Mouse (Mus musculus) testis, adult 2 months (tissue): ENCODE results near the gene Rfc2. TPM values are rescaled to one million over a fixed set of nuclear protein-coding genes. Genes with fewer than 3 reads are reported as not detected.

Source experiments
- H3K27ac ChIP-seq: fragments of 200-500 bp; 2 replicates; pipeline ENCODE4 v1.5.1; 2012; ENCODE audit warnings: low read depth, low read length; ENCODE audit not compliant: control insufficient read depth, insufficient read depth
- H3K27me3 ChIP-seq: fragments of 200-500 bp; 2 replicates; pipeline ENCODE4 v1.6.1; 2012; ENCODE audit warnings: mild to moderate bottlenecking, low read length, moderate library complexity; ENCODE audit not compliant: control insufficient read depth, insufficient read depth
- H3K36me3 ChIP-seq: fragments of 200-500 bp; 2 replicates; pipeline ENCODE4 v1.6.1; 2012; ENCODE audit warnings: mild to moderate bottlenecking, low read length; ENCODE audit not compliant: control insufficient read depth, insufficient read depth
- H3K4me1 ChIP-seq: fragments of 200-500 bp; 2 replicates; pipeline ENCODE4 v1.6.1; 2012; ENCODE audit warnings: low read length; ENCODE audit not compliant: control insufficient read depth, insufficient read depth
- H3K4me3 ChIP-seq: fragments of 200-500 bp; 2 replicates; pipeline ENCODE4 v1.5.1; 2012; ENCODE audit warnings: low read depth, mild to moderate bottlenecking, low read length, moderate library complexity, mixed read lengths; ENCODE audit not compliant: control insufficient read depth
- CTCF ChIP-seq: fragments of 200-500 bp; IDR thresholded peaks from 2 replicates; pipeline ENCODE4 v1.5.1; 2012; ENCODE audit warnings: low read depth, mild to moderate bottlenecking, inconsistent platforms, low read length, moderate library complexity; ENCODE audit not compliant: control insufficient read depth, insufficient read depth, insufficient replicate concordance
- POLR2A ChIP-seq: fragments of 200-500 bp; IDR thresholded peaks from 2 replicates; pipeline ENCODE4 v1.6.1; 2012; ENCODE audit warnings: low read depth, mild to moderate bottlenecking, inconsistent platforms, low read length, moderate library complexity; ENCODE audit not compliant: control insufficient read depth
- polyA plus RNA-seq: library from polyadenylated mRNA; depleted of rRNA; stranded (reverse); fragments of >200 nt; gene quantifications from 2 replicates; pipeline ENCODE4 v1.2.3, GENCODE M21; 2012

Gene Rfc2
- polyA plus RNA-seq, 1 experiment = 310 TPM

DNA sequence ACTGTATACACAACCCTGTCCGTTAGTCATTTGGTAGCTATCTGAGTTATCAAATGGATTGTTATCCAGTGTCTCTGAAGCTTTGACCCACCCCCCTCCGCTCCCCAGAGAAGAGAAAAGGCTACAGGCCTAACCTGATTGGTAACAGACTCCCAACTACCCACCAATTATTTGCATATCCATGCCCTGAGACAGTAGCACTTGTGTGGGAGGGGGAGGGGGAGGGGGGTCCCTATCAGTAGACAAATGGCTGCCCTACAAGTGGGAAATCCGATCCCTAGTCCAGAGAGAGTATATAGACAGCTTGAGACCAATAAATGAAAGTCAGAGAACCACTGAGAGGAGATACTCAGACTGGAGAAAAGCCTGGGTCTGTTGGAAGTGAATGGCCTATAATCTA lies 13.1 kb upstream of the Rfc2 start:
- no peaks in the 10 kb centered on the region for H3K27me3 ChIP-seq
- no peak overlapping the region for H3K4me3 ChIP-seq
- peaks cover 7% of the 10 kb centered on the region for H3K4me1 ChIP-seq
- TF ChIP-seq CTCF (no peak), POLR2A (no peak)
- no peaks in the 10 kb centered on the region for H3K36me3 ChIP-seq
- H3K27ac ChIP-seq = no peak overlapping the region

DNA sequence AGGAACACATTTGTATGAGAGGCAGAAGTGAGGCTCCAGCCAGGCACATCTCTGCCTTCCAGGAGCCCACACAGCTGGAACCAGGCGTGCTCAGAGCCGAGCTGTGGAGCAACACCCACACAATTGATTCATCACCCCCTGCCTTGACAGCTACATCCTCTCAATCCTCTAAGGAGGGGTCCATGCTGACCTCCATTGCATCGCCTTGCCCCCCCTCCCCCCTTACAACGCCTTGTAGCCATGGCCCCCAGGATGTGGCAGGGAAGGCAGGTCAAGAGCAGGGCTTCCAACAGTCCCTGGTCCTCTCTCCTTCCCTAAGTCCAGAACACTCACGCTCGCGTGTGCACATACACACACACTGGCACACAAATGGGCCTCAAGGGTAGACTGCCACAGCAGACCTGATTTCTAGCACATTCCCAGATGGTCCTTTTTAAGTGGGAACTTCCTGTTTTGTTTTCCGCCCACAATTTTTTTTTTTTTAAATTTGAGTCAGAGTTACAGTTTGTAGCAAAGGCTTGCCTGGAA lies 12.1 kb upstream of the Rfc2 start:
- H3K27me3 ChIP-seq = no peaks in the 10 kb centered on the region
- H3K4me3 ChIP-seq = no peak overlapping the region
- TF ChIP-seq POLR2A (no peak), CTCF (no peak)
- peaks cover 7% of the 10 kb centered on the region for H3K4me1 ChIP-seq
- H3K27ac ChIP-seq = no peak overlapping the region
- H3K36me3 ChIP-seq = no peaks in the 10 kb centered on the region

DNA sequence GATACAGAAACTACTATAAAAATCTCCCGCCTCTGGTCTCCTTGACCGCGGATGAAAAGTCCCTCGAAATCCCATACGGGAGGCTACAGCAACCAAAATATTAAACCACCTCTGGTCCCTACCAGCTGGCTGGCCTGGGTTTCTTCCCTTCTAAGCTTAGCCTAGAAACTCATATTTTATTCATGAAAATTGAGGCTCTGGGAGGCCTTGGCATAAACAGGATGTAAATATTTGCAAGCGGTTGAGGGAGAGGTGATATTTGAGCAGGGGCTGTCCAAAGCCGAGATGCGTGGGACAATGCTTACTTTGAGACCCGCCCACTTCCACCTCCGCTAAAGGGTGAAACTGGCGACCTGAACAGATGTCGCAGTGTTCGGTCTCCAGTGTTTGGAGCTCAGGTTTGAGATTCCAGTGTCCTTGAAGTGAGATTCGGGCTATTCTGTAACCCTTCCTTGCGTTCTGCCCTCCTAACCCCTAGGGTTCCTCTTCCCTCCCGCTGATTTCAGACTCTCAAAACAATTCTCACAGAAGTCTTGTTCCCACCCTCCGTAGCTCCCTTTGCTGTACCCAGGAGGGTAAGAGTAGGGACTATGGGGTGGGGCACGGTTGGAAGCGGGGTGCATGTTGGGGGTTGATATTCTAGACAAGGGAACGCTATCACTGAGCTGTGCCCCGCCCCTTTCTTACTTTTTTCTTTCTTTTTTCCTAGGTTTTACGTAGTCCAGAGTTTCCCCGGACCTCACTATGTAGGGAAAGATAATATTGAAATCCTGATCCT lies 9.2 kb upstream of the Rfc2 start:
- Histone ChIP-seq H3K36me3 (no peaks in the 10 kb centered on the region), H3K27me3 (no peaks in the 10 kb centered on the region), H3K4me1 (peaks cover 7% of the 10 kb centered on the region), H3K27ac (peak overlapping the region; percentile 56; the same call in 1 of the 2 replicates), H3K4me3 (peak overlapping the region; percentile 79)
- no peak for TF ChIP-seq POLR2A

GRCm38 (mm10) chr5:134572508-134573214 lies 8.5 kb upstream of the Rfc2 start:
- Histone ChIP-seq H3K36me3 (no peaks in the 10 kb centered on the region), H3K27ac (no peak overlapping the region), H3K27me3 (no peaks in the 10 kb centered on the region), H3K4me3 (no peak overlapping the region), H3K4me1 (peaks cover 7% of the 10 kb centered on the region)
- no peak for TF ChIP-seq POLR2A
- TF ChIP-seq CTCF = no peak

DNA sequence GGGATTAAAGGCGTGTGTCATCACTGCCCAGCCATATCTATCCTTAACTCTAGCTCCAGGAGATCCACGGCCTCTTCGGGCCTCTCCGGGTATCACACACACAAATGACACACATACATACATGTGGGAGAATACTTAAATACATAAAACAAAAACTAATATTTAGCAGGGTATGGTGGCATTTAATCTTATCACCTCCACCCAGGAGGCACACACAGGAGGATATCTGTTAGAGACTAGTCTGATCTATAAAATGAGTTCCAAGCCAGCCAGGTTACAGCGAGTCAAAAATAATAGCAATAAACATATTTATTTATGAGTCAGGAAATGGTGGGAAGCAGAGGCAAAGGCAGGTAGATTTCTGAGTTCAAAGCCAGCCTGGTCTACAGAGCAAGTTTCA lies 5.3 kb upstream of the Rfc2 start:
- TF ChIP-seq CTCF (no peak), POLR2A (no peak)
- no peaks in the 10 kb centered on the region for H3K36me3 ChIP-seq
- peaks cover 7% of the 10 kb centered on the region for H3K4me1 ChIP-seq
- no peak overlapping the region for H3K4me3 ChIP-seq
- H3K27me3 ChIP-seq = no peaks in the 10 kb centered on the region
- H3K27ac ChIP-seq = no peak overlapping the region

GRCm38 (mm10) chr5:134576517-134577220 lies 4.5 kb upstream of the Rfc2 start:
- H3K4me3 ChIP-seq = no peak overlapping the region
- TF ChIP-seq CTCF (no peak), POLR2A (no peak)

GRCm38 (mm10) chr5:134577534-134577933 lies 3.6 kb upstream of the Rfc2 start:
- no peak overlapping the region for H3K27ac ChIP-seq
- H3K27me3 ChIP-seq = no peaks in the 10 kb centered on the region
- TF ChIP-seq POLR2A = no peak
- no peak for TF ChIP-seq CTCF

More at GRCm38 (mm10) chr5:134576517-134577220, 4.5 kb upstream of the Rfc2 start:
- Histone ChIP-seq H3K27ac (no peak overlapping the region), H3K27me3 (no peaks in the 10 kb centered on the region), H3K36me3 (no peaks in the 10 kb centered on the region), H3K4me1 (peaks cover 5% of the 10 kb centered on the region)

More at GRCm38 (mm10) chr5:134577534-134577933, 3.6 kb upstream of the Rfc2 start:
- Histone ChIP-seq H3K4me3 (no peak overlapping the region), H3K4me1 (peaks cover 5% of the 10 kb centered on the region), H3K36me3 (no peaks in the 10 kb centered on the region)
